Mouse (Mus musculus) erythroblast, embryonic 14.5 days (primary cell): ENCODE measurements around the gene Fmo4. TPM values are rescaled to one million over a fixed set of nuclear protein-coding genes. Genes with fewer than 3 reads are reported as not detected.

ENCODE experiments used
- H3K27me3 ChIP-seq: 2 replicates; pipeline ENCODE4 v1.6.1; 2012; ENCODE audit warnings: inconsistent platforms; ENCODE audit not compliant: control insufficient read depth
- H3K36me3 ChIP-seq: 2 replicates; pipeline ENCODE4 v1.6.1; 2012; ENCODE audit warnings: mild to moderate bottlenecking, inconsistent platforms; ENCODE audit not compliant: control insufficient read depth
- H3K4me1 ChIP-seq: 2 replicates; pipeline ENCODE4 v1.6.1; 2012; ENCODE audit warnings: inconsistent platforms; ENCODE audit not compliant: control insufficient read depth
- H3K4me3 ChIP-seq: replicated peaks from 2 replicates; pipeline ENCODE3; 2012; ENCODE audit warnings: moderate library complexity, mild to moderate bottlenecking, inconsistent platforms
- H3K9me3 ChIP-seq: 2 replicates; pipeline ENCODE4 v1.6.1; 2012; ENCODE audit warnings: low read length, inconsistent platforms, mixed read lengths; ENCODE audit not compliant: control insufficient read depth
- GATA1 ChIP-seq: IDR thresholded peaks from 2 replicates; pipeline ENCODE4 v1.6.1; 2012; ENCODE audit warnings: low read length, inconsistent platforms, mixed read lengths
- TAL1 ChIP-seq: IDR thresholded peaks from 3 replicates; pipeline ENCODE4 v1.6.1; 2012; ENCODE audit warnings: low read length, inconsistent platforms, mixed read lengths
- polyA plus RNA-seq: library from polyadenylated mRNA; stranded (reverse); fragments of >175 nt; gene quantifications from 2 replicates; pipeline ENCODE4 v1.2.3, GENCODE M21; 2012

Gene Fmo4
- not detected in 2 replicates for polyA plus RNA-seq

GRCm38 (mm10) chr1:162813836-162814156, at the start of gene Fmo4:
Gene Fmo4 (minus strand): TSS chr1:162813972.
- H3K9me3 ChIP-seq = no peaks in the 10 kb centered on the region
- no peaks in the 10 kb centered on the region for H3K27me3 ChIP-seq
- H3K4me1 ChIP-seq = no peaks in the 10 kb centered on the region
- TF ChIP-seq GATA1 = no peak
- no peak within 1 kb of the TSS for H3K4me3 ChIP-seq
- no peaks in the 10 kb centered on the region for H3K36me3 ChIP-seq

- peaks cover 5% of the 10 kb centered on the region for H3K4me1 ChIP-seq
- no peak for TF ChIP-seq GATA1
- no peak for TF ChIP-seq TAL1
- H3K36me3 ChIP-seq = no peaks in the 10 kb centered on the region
- H3K4me3 ChIP-seq = no peak overlapping the region
- H3K9me3 ChIP-seq = no peaks in the 10 kb centered on the region
- no peaks in the 10 kb centered on the region for H3K27me3 ChIP-seq
These were observed 48.6 kb upstream of the Fmo4 start for GRCm38 (mm10) chr1:162862328-162862727.

GRCm38 (mm10) chr1:162859996-162860605, 46.3 kb upstream of the Fmo4 start:
- TF ChIP-seq TAL1 = no peak
- no peak for TF ChIP-seq GATA1

GRCm38 (mm10) chr1:162859545-162859976, 45.8 kb upstream of the Fmo4 start:
- Histone ChIP-seq H3K9me3 (no peaks in the 10 kb centered on the region), H3K36me3 (no peaks in the 10 kb centered on the region), H3K4me1 (no peaks in the 10 kb centered on the region; the same call in 1 of the 2 replicates), H3K27me3 (no peaks in the 10 kb centered on the region), H3K4me3 (no peak overlapping the region)
- TF ChIP-seq TAL1 (no peak), GATA1 (no peak)

More at GRCm38 (mm10) chr1:162859996-162860605, 46.3 kb upstream of the Fmo4 start:
- Histone ChIP-seq H3K4me3 (no peak overlapping the region), H3K27me3 (no peaks in the 10 kb centered on the region), H3K36me3 (no peaks in the 10 kb centered on the region), H3K4me1 (no peaks in the 10 kb centered on the region; the same call in 1 of the 2 replicates), H3K9me3 (no peaks in the 10 kb centered on the region)

- Histone ChIP-seq H3K36me3 (no peaks in the 10 kb centered on the region), H3K4me3 (no peak overlapping the region), H3K4me1 (peaks cover 2% of the 10 kb centered on the region; the same call in 1 of the 2 replicates), H3K9me3 (no peaks in the 10 kb centered on the region), H3K27me3 (no peaks in the 10 kb centered on the region)
- TF ChIP-seq GATA1 = no peak
- TF ChIP-seq TAL1 = no peak
These were observed 45.0 kb upstream of the Fmo4 start for GRCm38 (mm10) chr1:162858748-162859130.

- no peak for TF ChIP-seq GATA1
- no peak for TF ChIP-seq TAL1
- H3K4me1 ChIP-seq = peaks cover 4% of the 10 kb centered on the region; the same call in 1 of the 2 replicates
- H3K27me3 ChIP-seq = no peaks in the 10 kb centered on the region
- H3K4me3 ChIP-seq = no peak overlapping the region
- H3K9me3 ChIP-seq = no peaks in the 10 kb centered on the region
- no peaks in the 10 kb centered on the region for H3K36me3 ChIP-seq
These were observed 44.3 kb upstream of the Fmo4 start for GRCm38 (mm10) chr1:162857766-162858747.

GRCm38 (mm10) chr1:162853812-162854482, 40.2 kb upstream of the Fmo4 start:
- Histone ChIP-seq H3K4me3 (no peak overlapping the region), H3K27me3 (no peaks in the 10 kb centered on the region), H3K9me3 (no peaks in the 10 kb centered on the region), H3K36me3 (no peaks in the 10 kb centered on the region), H3K4me1 (peaks cover 4% of the 10 kb centered on the region; the same call in 1 of the 2 replicates)
- TF ChIP-seq GATA1 = no peak
- no peak for TF ChIP-seq TAL1

GRCm38 (mm10) chr1:162847554-162847953, 33.8 kb upstream of the Fmo4 start:
- TF ChIP-seq GATA1 = no peak
- H3K4me1 ChIP-seq = no peaks in the 10 kb centered on the region

GRCm38 (mm10) chr1:162840211-162840610, 26.4 kb upstream of the Fmo4 start:
- Histone ChIP-seq H3K27me3 (no peaks in the 10 kb centered on the region), H3K9me3 (no peaks in the 10 kb centered on the region), H3K4me1 (no peaks in the 10 kb centered on the region), H3K4me3 (no peak overlapping the region), H3K36me3 (no peaks in the 10 kb centered on the region)
- TF ChIP-seq TAL1 = no peak
- TF ChIP-seq GATA1 = no peak

More at GRCm38 (mm10) chr1:162847554-162847953, 33.8 kb upstream of the Fmo4 start:
- no peaks in the 10 kb centered on the region for H3K36me3 ChIP-seq
- H3K4me3 ChIP-seq = no peak overlapping the region
- H3K27me3 ChIP-seq = no peaks in the 10 kb centered on the region
- H3K9me3 ChIP-seq = no peaks in the 10 kb centered on the region
